Mouse (Mus musculus): ENCODE measurements around the gene Jazf1. TPM values are rescaled to one million over a fixed set of nuclear protein-coding genes. Genes with fewer than 3 reads are reported as not detected.

Jazf1 gene
- total and polyA plus RNA-seq, 3 experiments = 0.42 to 1.7 (median 0.75) TPM

DNA sequence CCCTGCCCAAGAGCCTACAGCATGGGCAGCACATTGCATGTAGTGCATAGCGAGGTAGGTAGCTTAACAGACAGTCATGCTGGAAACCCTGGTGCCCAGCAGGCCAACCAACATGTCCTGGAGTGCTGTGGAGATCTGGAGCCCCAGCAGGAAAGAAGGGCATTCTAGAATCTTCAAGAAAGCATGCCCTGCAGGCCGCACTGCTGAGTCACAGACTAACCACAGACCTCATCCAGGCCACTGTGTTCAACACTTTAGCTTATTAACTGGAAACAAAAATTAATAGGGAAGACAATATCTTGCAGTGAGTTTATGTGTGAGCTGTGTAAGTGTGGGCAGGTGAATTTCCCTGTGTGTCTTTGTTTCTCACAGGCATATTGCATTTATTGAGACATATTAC lies 222.1 kb downstream of the Jazf1 start:
- dilution Hi-C loops (cut with MboI; ENCODE audit: extremely low pct_ligation_motif_present, extremely low pct_unique_long_range_greater_than_20kb, low sequenced_read_pairs) = no loop called here
- in situ Hi-C loops (cut with MboI; ENCODE audit: low pct_ligation_motif_present, low pct_unique_long_range_greater_than_20kb, low sequenced_read_pairs) = loop anchor here (5.0 to 10.0 kb wide), 2 partner anchors 66 to 138 kb away; no protein-coding TSS in a partner anchor
- no peaks in the 10 kb centered on the region for H3K9me3 ChIP-seq (replicated peaks; ENCODE audit: low read length)
- no peak overlapping the region for H3K4me2 ChIP-seq (ENCODE audit: insufficient read depth, low read depth, poor library complexity, severe bottlenecking)
- H3K27me3 ChIP-seq (replicated peaks) = no peaks in the 10 kb centered on the region
- peaks cover 3 to 9% of the 10 kb centered on the region in 2 experiments; a peak in 3 of 4 replicates for H3K4me1 ChIP-seq (ENCODE audit: control insufficient read depth in 1 of 2, insufficient read depth in 2 of 2)
- no peak overlapping the region for H3K27ac ChIP-seq (ENCODE audit: insufficient read depth, low read depth)
- no peak for DNase-seq (ENCODE audit: extremely low read depth)
- no peak overlapping the region for H3K4me3 ChIP-seq (replicated peaks in 1 of 3; ENCODE audit: low read depth in 2 of 3, low read length in 2 of 3, poor library complexity in 1 of 3)
- H3K36me3 ChIP-seq (replicated peaks in 1 of 2; ENCODE audit: control insufficient read depth in 1 of 2, insufficient read depth in 1 of 2, low read length in 1 of 2) = no peaks in the 10 kb centered on the region
- no peak for TF ChIP-seq CTCF (conservative IDR thresholded peaks at IDR 0.05 in 1 of 2, IDR thresholded peaks at IDR 0.05 in 1 of 2; ENCODE audit: low read depth in 2 of 2, low read length in 2 of 2)
- TF ChIP-seq ZMIZ1 (IDR thresholded peaks at IDR 0.05; ENCODE audit: low read depth, low read length) = no peak
- no peak for TF ChIP-seq JUN (IDR thresholded peaks at IDR 0.05; ENCODE audit: insufficient read depth, low read depth, low read length)
- no peak for TF ChIP-seq MEF2A (IDR thresholded peaks at IDR 0.05; ENCODE audit: borderline replicate concordance, low read depth, low read length)
- no peak for TF ChIP-seq ZC3H11A (IDR thresholded peaks at IDR 0.05; ENCODE audit: low read depth, low read length)
- TF ChIP-seq POLR2A (IDR thresholded peaks at IDR 0.05; ENCODE audit: low read depth, low read length) = no peak
- no peak for TF ChIP-seq UBTF (IDR thresholded peaks at IDR 0.05; ENCODE audit: low read depth, low read length)
- no peak for TF ChIP-seq NRF1 (IDR thresholded peaks at IDR 0.05; ENCODE audit: low read depth, low read length)
- H3K79me2 ChIP-seq (replicated peaks; ENCODE audit: control insufficient read depth, extremely low read depth, insufficient read depth, poor library complexity, severe bottlenecking) = no peaks in the 10 kb centered on the region
- H3K9ac ChIP-seq (ENCODE audit: insufficient read depth, low read depth) = no peak overlapping the region

DNA sequence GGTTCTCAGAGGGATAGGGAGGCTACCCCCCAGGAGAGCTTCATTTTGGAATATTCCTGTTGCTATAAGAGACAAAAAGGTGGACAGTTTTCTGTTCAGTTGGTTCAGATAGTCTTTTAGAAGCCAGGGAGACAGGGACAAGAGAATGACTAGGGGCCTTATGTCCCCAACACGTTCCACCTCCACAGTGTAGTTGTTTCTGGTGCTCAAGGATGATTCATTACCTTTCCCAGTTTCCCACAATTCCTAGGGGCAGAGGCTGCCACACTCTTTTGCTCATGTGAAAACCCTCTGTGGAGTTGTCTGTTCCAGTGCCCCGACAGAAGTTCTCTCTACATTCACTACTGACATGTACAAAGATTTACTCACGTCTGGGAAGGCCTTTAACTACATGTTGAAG lies 223.7 kb downstream of the Jazf1 start:
- in situ Hi-C loops (cut with MboI; ENCODE audit: low pct_ligation_motif_present, low pct_unique_long_range_greater_than_20kb, low sequenced_read_pairs) = loop anchor here (5.0 to 10.0 kb wide), 2 partner anchors 68 to 140 kb away; no protein-coding TSS in a partner anchor
- no peak overlapping the region for H3K9ac ChIP-seq (ENCODE audit: insufficient read depth, low read depth)

DNA sequence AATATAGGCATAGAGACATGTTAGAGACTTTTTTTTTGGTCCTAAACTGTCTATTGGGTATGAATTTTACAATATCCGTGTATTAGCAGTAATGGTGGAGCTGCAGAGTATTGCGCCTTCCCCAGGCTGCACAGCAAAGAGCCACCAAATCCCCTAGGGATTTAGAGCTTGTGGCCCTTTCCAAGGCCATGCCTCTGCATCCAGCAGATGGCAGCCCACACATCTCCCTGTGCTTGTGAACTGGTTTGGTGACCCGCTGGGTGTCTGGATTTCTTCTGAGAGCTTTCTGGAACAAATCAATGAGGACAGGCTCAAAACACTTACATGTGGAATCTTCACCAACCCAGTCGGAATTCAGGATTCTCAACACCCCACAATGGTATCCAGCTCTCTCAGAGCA lies 225.4 kb downstream of the Jazf1 start:
- in situ Hi-C loops (cut with MboI; ENCODE audit: low pct_ligation_motif_present, low pct_unique_long_range_greater_than_20kb, low sequenced_read_pairs) (loop anchor here (10.0 kb wide), 1 partner anchor 142 kb away; no protein-coding TSS in a partner anchor), dilution Hi-C loops (cut with MboI; ENCODE audit: extremely low pct_ligation_motif_present, extremely low pct_unique_long_range_greater_than_20kb, low sequenced_read_pairs) (no loop called here)
- TF ChIP-seq RAD21 (IDR thresholded peaks at IDR 0.05; ENCODE audit: low read depth, low read length) = peak; percentile 25; the same call in 1 of the 2 replicates
- TF ChIP-seq CTCF (conservative IDR thresholded peaks at IDR 0.05 in 1 of 2, IDR thresholded peaks at IDR 0.05 in 1 of 2; ENCODE audit: low read depth in 2 of 2, low read length in 2 of 2) = peak in 1 of 2 experiments; percentile 67; a peak in 2 of 4 replicates
- TF ChIP-seq SMC3 (IDR thresholded peaks at IDR 0.05; ENCODE audit: low read depth, low read length) = peak; percentile 63
- TF ChIP-seq ZKSCAN1 (IDR thresholded peaks at IDR 0.05; ENCODE audit: borderline replicate concordance, low read depth, low read length) = no peak
- no peak for TF ChIP-seq MXI1 (IDR thresholded peaks at IDR 0.05; ENCODE audit: low read depth, low read length)

More for the DNA sequence above, 223.7 kb downstream of the Jazf1 start:
- TF ChIP-seq ETS1 (conservative IDR thresholded peaks at IDR 0.05; ENCODE audit: low read depth, low read length) (no peak), MYC (IDR thresholded peaks at IDR 0.05; ENCODE audit: low read depth, low read length) (no peak), RAD21 (IDR thresholded peaks at IDR 0.05; ENCODE audit: low read depth, low read length) (no peak), MEF2A (IDR thresholded peaks at IDR 0.05; ENCODE audit: borderline replicate concordance, low read depth, low read length) (no peak), POLR2A (IDR thresholded peaks at IDR 0.05; ENCODE audit: low read depth, low read length) (no peak)
- no peak for DNase-seq (ENCODE audit: extremely low read depth)
- Histone ChIP-seq H3K4me3 (replicated peaks in 1 of 3; ENCODE audit: low read depth in 2 of 3, low read length in 2 of 3, poor library complexity in 1 of 3) (no peak overlapping the region), H3K27ac (ENCODE audit: insufficient read depth, low read depth) (no peak overlapping the region), H3K4me1 (ENCODE audit: control insufficient read depth in 1 of 2, insufficient read depth in 2 of 2) (peaks cover 3 to 15% of the 10 kb centered on the region in 2 experiments; a peak in 3 of 4 replicates), H3K36me3 (replicated peaks in 1 of 2; ENCODE audit: control insufficient read depth in 1 of 2, insufficient read depth in 1 of 2, low read length in 1 of 2) (no peaks in the 10 kb centered on the region), H3K4me2 (ENCODE audit: insufficient read depth, low read depth, poor library complexity, severe bottlenecking) (no peak overlapping the region), H3K79me2 (replicated peaks; ENCODE audit: control insufficient read depth, extremely low read depth, insufficient read depth, poor library complexity, severe bottlenecking) (no peaks in the 10 kb centered on the region), H3K27me3 (replicated peaks) (no peaks in the 10 kb centered on the region), H3K9me3 (replicated peaks; ENCODE audit: low read length) (no peaks in the 10 kb centered on the region)
- dilution Hi-C loops (cut with MboI; ENCODE audit: extremely low pct_ligation_motif_present, extremely low pct_unique_long_range_greater_than_20kb, low sequenced_read_pairs) = no loop called here

More for the DNA sequence above, 225.4 kb downstream of the Jazf1 start:
- Histone ChIP-seq H3K9me3 (replicated peaks; ENCODE audit: low read length) (no peaks in the 10 kb centered on the region), H3K4me3 (replicated peaks in 1 of 3; ENCODE audit: low read depth in 2 of 3, low read length in 2 of 3, poor library complexity in 1 of 3) (no peak overlapping the region), H3K27me3 (replicated peaks) (no peaks in the 10 kb centered on the region), H3K9ac (ENCODE audit: insufficient read depth, low read depth) (no peak overlapping the region), H3K4me1 (ENCODE audit: control insufficient read depth in 1 of 2, insufficient read depth in 2 of 2) (peaks cover 3 to 26% of the 10 kb centered on the region in 2 experiments; a peak in 3 of 4 replicates), H3K4me2 (ENCODE audit: insufficient read depth, low read depth, poor library complexity, severe bottlenecking) (no peak overlapping the region), H3K27ac (ENCODE audit: insufficient read depth, low read depth) (no peak overlapping the region), H3K36me3 (replicated peaks in 1 of 2; ENCODE audit: control insufficient read depth in 1 of 2, insufficient read depth in 1 of 2, low read length in 1 of 2) (no peaks in the 10 kb centered on the region), H3K79me2 (replicated peaks; ENCODE audit: control insufficient read depth, extremely low read depth, insufficient read depth, poor library complexity, severe bottlenecking) (no peaks in the 10 kb centered on the region)
- DNase-seq (ENCODE audit: extremely low read depth) = peak; percentile 55
